Mouse (Mus musculus) cortical plate, adult 2 months (tissue): ENCODE measurements around the gene Satb1. TPM values are rescaled to one million over a fixed set of nuclear protein-coding genes. Genes with fewer than 3 reads are reported as not detected.
A peak's percentile ranks its signal among the peaks of the same experiment; 100 is the strongest.

Experiments used
- H3K27ac ChIP-seq: fragments of 200-500 bp; 2 replicates; pipeline ENCODE4 v1.5.1; 2012; ENCODE audit warnings: low read length, control low read depth, inconsistent platforms; ENCODE audit not compliant: insufficient read depth
- H3K4me1 ChIP-seq: fragments of 200-500 bp; 2 replicates; pipeline ENCODE4 v1.6.1; 2011; ENCODE audit warnings: low read length; ENCODE audit not compliant: control insufficient read depth, insufficient read depth
- H3K4me3 ChIP-seq: fragments of 200-500 bp; 2 replicates; pipeline ENCODE4 v1.5.1; 2011; ENCODE audit warnings: mild to moderate bottlenecking, low read length, control low read depth; ENCODE audit not compliant: insufficient read depth
- CTCF ChIP-seq: fragments of 200-500 bp; IDR thresholded peaks from 2 replicates; pipeline ENCODE4 v1.5.1; 2011; ENCODE audit warnings: mild to moderate bottlenecking, control low read depth, low read length; ENCODE audit not compliant: insufficient read depth; ENCODE audit errors: extremely low read depth
- POLR2A ChIP-seq: fragments of 200-500 bp; IDR thresholded peaks from 2 replicates; pipeline ENCODE4 v1.6.1; 2011; ENCODE audit warnings: mild to moderate bottlenecking, low read length, control low read depth; ENCODE audit not compliant: insufficient read depth; ENCODE audit errors: extremely low read depth
- polyA plus RNA-seq: library from polyadenylated mRNA; depleted of rRNA; stranded (reverse); fragments of >200 nt; gene quantifications from 2 replicates; pipeline ENCODE4 v1.2.3, GENCODE M21; 2012

Satb1 gene
- polyA plus RNA-seq, 1 experiment: 86.8 TPM

DNA sequence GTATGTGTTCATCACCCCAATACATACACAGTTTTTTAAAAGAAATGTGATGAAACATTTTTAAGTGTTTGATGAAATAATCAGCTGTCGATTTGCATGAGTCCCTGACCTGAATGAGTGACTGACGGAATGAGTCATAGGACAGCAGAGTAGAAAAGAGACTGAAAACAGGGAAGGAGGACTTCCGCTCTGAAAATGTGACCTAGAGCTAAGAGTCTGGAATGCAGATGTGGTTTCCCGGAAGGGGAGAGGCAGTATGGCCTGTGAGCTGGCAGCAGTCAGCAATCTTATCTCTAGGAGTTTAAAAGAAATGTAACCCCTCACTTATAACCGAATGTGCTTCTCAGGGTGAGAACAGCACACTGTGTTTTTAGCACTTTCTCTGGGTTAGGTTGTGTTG, 20.9 kb upstream of the Satb1 start:
- no peak overlapping the region for H3K4me3 ChIP-seq
- H3K4me1 ChIP-seq: no peaks in the 10 kb centered on the region
- TF ChIP-seq POLR2A (no peak), CTCF (no peak)
- no peak overlapping the region for H3K27ac ChIP-seq

- TF ChIP-seq POLR2A: no peak
- no peaks in the 10 kb centered on the region for H3K4me1 ChIP-seq
- H3K4me3 ChIP-seq: no peak overlapping the region
- no peak overlapping the region for H3K27ac ChIP-seq
Measured at GRCm38 (mm10) chr17:51840596-51840995, 7.5 kb upstream of the Satb1 start.

- TF ChIP-seq CTCF (no peak), POLR2A (no peak)
- H3K4me3 ChIP-seq: no peak overlapping the region
- no peak overlapping the region for H3K27ac ChIP-seq
- H3K4me1 ChIP-seq: no peaks in the 10 kb centered on the region
Measured at GRCm38 (mm10) chr17:51839484-51839883, 6.4 kb upstream of the Satb1 start.

GRCm38 (mm10) chr17:51836901-51837300, 3.8 kb upstream of the Satb1 start:
- Histone ChIP-seq H3K27ac (no peak overlapping the region), H3K4me3 (no peak overlapping the region), H3K4me1 (no peaks in the 10 kb centered on the region)
- no peak for TF ChIP-seq CTCF
- no peak for TF ChIP-seq POLR2A

DNA sequence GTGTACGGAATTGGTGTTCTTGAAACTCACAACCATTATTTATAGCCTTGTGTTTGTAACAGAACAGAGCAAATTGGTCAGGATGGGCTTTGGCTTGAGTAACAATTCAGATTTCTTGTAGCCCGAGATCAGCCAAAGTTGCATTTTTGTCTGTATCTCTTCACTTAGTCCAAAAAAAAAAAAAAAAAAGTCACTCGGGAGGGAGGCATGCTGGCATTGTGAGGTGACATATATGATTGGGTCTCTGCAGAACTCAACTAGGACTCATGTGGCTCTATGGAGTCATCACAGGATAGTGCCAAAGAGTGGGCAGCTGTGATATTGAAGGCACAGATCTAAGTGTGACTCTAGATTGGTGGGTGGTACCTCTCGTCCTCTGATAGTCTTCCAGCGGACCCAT, 3.2 kb upstream of the Satb1 start:
- TF ChIP-seq POLR2A (no peak), CTCF (no peak)
- H3K4me3 ChIP-seq: no peak overlapping the region
- H3K4me1 ChIP-seq: no peaks in the 10 kb centered on the region
- no peak overlapping the region for H3K27ac ChIP-seq

DNA sequence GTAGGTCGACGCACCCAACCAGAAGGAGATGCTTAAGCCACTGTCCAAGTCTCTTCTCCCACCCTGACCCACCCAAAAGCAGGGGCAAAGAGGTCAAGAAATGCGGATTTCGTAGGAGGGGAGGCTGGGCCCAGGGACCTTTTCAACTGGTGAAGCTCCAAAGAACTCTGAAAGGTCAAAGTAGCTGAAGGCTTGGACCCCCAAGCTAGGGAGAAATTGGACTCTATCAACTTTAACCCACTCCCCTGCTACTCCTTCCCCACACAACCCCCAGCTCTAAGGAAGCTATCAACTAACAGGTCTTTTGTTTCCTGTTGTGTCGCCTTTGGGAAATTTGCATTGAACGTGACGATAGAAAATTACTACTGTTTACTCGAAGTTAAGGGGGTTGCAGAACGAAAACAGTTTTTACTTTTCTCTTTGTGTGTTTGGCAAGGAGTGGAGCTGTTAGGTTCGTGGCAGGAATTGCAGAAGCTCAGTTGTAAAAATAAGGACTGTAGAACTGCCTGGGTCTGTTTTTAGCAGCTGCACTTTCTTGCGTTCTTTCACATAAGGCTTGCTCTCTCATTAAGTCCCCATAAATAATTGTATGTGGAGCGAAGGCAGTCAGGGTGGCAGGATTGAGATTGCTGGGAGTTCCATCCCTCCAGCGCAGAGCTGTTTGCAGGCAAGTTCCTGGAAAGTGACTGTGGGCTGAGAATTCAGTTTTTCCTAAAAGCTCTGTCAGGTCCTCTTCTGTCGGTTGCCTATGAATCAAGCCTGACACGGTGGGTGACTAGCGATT, 680 bp upstream of the Satb1 start:
- Histone ChIP-seq H3K4me3 (peak overlapping the region; percentile 56), H3K4me1 (no peaks in the 10 kb centered on the region), H3K27ac (no peak overlapping the region)
- TF ChIP-seq POLR2A (no peak), CTCF (no peak)

DNA sequence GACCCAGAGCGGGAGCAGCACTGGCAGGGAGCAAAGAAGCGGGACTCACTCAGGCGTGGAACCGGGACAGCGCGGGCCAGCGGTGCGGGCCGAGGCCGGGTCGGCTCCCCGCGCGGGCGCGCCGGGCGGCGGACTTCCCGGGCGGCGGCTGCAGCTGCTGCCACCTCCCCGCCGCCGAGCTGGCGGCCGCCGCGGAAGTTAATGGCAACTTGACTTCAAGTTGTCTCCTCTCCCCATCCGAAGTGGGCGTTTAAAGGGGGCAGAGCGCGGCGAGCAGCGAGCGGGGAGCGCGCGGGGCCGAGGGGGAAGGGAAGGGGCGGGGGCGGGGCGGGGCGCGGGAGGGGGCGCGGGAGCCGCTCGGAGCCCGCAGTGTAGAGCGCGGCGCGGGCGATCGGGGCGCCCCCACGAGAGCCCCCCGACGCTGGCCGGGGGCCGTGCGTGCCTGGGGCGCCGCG, 642 bp downstream of the Satb1 start:
- Histone ChIP-seq H3K4me1 (no peaks in the 10 kb centered on the region), H3K4me3 (peak overlapping the region; percentile 56), H3K27ac (0 out of 2 replicates have a peak overlapping the region, but pooled peaks have one; percentile 4)
- TF ChIP-seq POLR2A (no peak), CTCF (no peak)

DNA sequence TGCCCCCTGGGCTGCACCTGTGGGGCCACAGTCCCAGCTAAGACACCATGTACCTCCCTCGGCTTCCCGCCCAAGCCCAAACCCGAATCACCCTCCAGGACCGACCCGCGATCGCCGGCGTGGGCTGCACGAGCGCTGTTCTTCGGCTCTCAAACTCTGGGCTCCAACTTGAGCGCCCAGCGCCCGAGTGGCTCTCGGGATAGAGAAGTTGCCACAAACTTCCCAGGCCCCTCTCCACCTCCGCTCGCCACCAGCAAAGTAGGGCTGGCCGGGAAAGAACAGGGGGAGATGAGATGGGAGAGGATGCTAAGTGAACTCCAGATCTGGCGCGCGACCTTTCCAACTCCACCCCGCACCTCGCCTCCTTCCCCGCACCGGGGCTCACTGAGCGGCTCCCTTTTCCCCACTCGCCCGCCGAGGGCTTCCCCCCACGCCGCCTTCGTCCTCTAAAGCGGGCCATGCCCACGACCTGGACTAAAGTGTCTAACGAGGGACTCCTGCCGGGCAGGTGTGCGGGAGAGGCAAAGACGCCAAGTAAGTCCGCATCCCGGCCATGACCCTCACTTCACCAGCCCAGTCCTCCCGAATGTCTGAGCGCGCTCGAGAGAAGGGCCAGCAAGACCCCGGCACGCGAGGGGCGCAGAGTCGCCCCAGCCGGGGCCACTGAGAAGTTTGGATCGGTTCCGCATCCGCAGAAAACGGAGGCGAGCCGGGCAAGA, 1.2 kb downstream of the Satb1 start:
- TF ChIP-seq CTCF (no peak), POLR2A (no peak)
- no peaks in the 10 kb centered on the region for H3K4me1 ChIP-seq
- H3K4me3 ChIP-seq: peak overlapping the region; percentile 56
- 0 out of 2 replicates have a peak overlapping the region, but pooled peaks have one; percentile 4 for H3K27ac ChIP-seq

DNA sequence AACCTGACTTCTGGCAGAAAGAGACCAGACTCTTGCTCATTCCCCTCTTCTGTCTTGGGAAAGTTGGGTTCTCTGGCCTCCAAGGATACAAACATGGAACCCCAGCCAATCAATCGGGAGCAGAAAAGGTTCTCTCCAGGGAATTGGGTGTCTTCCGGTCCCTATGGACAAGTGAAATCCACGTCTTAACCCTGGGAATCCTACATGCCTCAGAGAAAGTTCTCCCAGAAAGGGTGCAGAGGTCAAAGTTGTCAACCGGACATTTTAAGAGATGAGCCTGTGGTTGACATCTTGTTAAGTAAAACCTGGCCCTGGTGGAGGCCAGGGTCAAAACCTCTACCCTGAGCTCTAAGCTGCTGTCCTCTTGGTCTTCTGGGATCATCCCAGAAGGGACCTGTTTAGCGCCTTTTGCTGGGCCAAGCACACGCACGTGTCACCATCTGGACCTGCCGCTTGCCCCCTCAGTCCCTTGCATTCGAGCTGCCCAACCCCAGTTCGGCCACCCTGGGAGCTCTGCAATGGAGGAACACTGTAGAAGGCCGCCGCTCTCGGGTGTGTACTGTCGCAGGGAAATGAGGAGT, 1.9 kb downstream of the Satb1 start:
- H3K27ac ChIP-seq: no peak overlapping the region; the same call in 1 of the 2 replicates
- TF ChIP-seq CTCF: no peak
- TF ChIP-seq POLR2A: no peak
- H3K4me1 ChIP-seq: no peaks in the 10 kb centered on the region
- H3K4me3 ChIP-seq: peak overlapping the region; percentile 56

GRCm38 (mm10) chr17:51829436-51829835, 3.7 kb downstream of the Satb1 start:
- H3K4me3 ChIP-seq: peak overlapping the region; percentile 23; the same call in 1 of the 2 replicates
- TF ChIP-seq POLR2A (no peak), CTCF (no peak)
- no peak overlapping the region for H3K27ac ChIP-seq
- no peaks in the 10 kb centered on the region for H3K4me1 ChIP-seq
